Mouse (Mus musculus): Measurements from ENCODE around the gene Gm45140. TPM values are rescaled to one million over a fixed set of nuclear protein-coding genes. Genes with fewer than 3 reads are reported as not detected.

Gm45140 gene
- total RNA-seq (2015; ENCODE audit: low replicate concordance) (1.3 TPM in 2 replicates), total RNA-seq (2017; ENCODE audit: low replicate concordance) (12.8 and 18.0 TPM in 2 replicates)

GRCm38 (mm10) chr6:87835695-87836094, at the start of gene Gm45140:
TSS of gene Gm45140 (minus strand) at chr6:87835795.
- ATAC-seq (replicated peaks; ENCODE audit: low FRiP score, poor library complexity, severe bottlenecking) = no peak

- ATAC-seq (replicated peaks; ENCODE audit: low FRiP score, poor library complexity, severe bottlenecking) = no peak
Observed at GRCm38 (mm10) chr6:87882816-87883215, 47.2 kb upstream of the Gm45140 start.

- no peak for ATAC-seq (replicated peaks; ENCODE audit: low FRiP score, poor library complexity, severe bottlenecking)
Observed at GRCm38 (mm10) chr6:87882221-87882620, 46.6 kb upstream of the Gm45140 start.

- no peak for ATAC-seq (replicated peaks; ENCODE audit: low FRiP score, poor library complexity, severe bottlenecking)
Observed at GRCm38 (mm10) chr6:87879628-87880027, 44.0 kb upstream of the Gm45140 start.

GRCm38 (mm10) chr6:87879010-87879409, 43.4 kb upstream of the Gm45140 start:
- no peak for ATAC-seq (replicated peaks; ENCODE audit: low FRiP score, poor library complexity, severe bottlenecking)

GRCm38 (mm10) chr6:87876068-87876643, 40.6 kb upstream of the Gm45140 start:
- no peak for ATAC-seq (replicated peaks; ENCODE audit: low FRiP score, poor library complexity, severe bottlenecking)

- ATAC-seq (replicated peaks; ENCODE audit: low FRiP score, poor library complexity, severe bottlenecking) = no peak
Observed at GRCm38 (mm10) chr6:87875562-87875961, 40.0 kb upstream of the Gm45140 start.

- ATAC-seq (replicated peaks; ENCODE audit: low FRiP score, poor library complexity, severe bottlenecking) = no peak
Observed at GRCm38 (mm10) chr6:87875083-87875482, 39.5 kb upstream of the Gm45140 start.

- ATAC-seq (replicated peaks; ENCODE audit: low FRiP score, poor library complexity, severe bottlenecking) = no peak
Observed at GRCm38 (mm10) chr6:87873963-87874362, 38.4 kb upstream of the Gm45140 start.

- no peak for ATAC-seq (replicated peaks; ENCODE audit: low FRiP score, poor library complexity, severe bottlenecking)
Observed at GRCm38 (mm10) chr6:87873104-87873503, 37.5 kb upstream of the Gm45140 start.

GRCm38 (mm10) chr6:87871240-87871639, 35.6 kb upstream of the Gm45140 start:
- ATAC-seq (replicated peaks; ENCODE audit: low FRiP score, poor library complexity, severe bottlenecking) = no peak

GRCm38 (mm10) chr6:87870440-87870839, 34.8 kb upstream of the Gm45140 start:
- no peak for ATAC-seq (replicated peaks; ENCODE audit: low FRiP score, poor library complexity, severe bottlenecking)

- peak; percentile 64 for ATAC-seq (replicated peaks; ENCODE audit: low FRiP score, poor library complexity, severe bottlenecking)
Observed at GRCm38 (mm10) chr6:87868871-87869506, 33.4 kb upstream of the Gm45140 start.

- no peak for ATAC-seq (replicated peaks; ENCODE audit: low FRiP score, poor library complexity, severe bottlenecking)
Observed at GRCm38 (mm10) chr6:87867256-87867655, 31.7 kb upstream of the Gm45140 start.

- ATAC-seq (replicated peaks; ENCODE audit: low FRiP score, poor library complexity, severe bottlenecking) = no peak
Observed at GRCm38 (mm10) chr6:87866211-87866610, 30.6 kb upstream of the Gm45140 start.

- ATAC-seq (replicated peaks; ENCODE audit: low FRiP score, poor library complexity, severe bottlenecking) = no peak
Observed at GRCm38 (mm10) chr6:87857071-87857470, 21.5 kb upstream of the Gm45140 start.

GRCm38 (mm10) chr6:87853446-87853845, 17.9 kb upstream of the Gm45140 start:
- ATAC-seq (replicated peaks; ENCODE audit: low FRiP score, poor library complexity, severe bottlenecking) = 0 out of 2 replicates have a peak, but pooled peaks have one; percentile 37

GRCm38 (mm10) chr6:87851871-87852270, 16.3 kb upstream of the Gm45140 start:
- no peak for ATAC-seq (replicated peaks; ENCODE audit: low FRiP score, poor library complexity, severe bottlenecking)

GRCm38 (mm10) chr6:87850900-87851614, 15.5 kb upstream of the Gm45140 start, which contains the start of gene Cnbp:
TSS of gene Cnbp (minus strand) at chr6:87851106.
- ATAC-seq (replicated peaks; ENCODE audit: low FRiP score, poor library complexity, severe bottlenecking) = peak; percentile 94

GRCm38 (mm10) chr6:87850155-87850899, 14.7 kb upstream of the Gm45140 start:
- peak; percentile 58 for ATAC-seq (replicated peaks; ENCODE audit: low FRiP score, poor library complexity, severe bottlenecking)

Data from erythroblast, adult 5-6 weeks (primary cell).